Mouse (Mus musculus): Measurements from ENCODE around the gene Lrrc28. TPM values are rescaled to one million over a fixed set of nuclear protein-coding genes. Genes with fewer than 3 reads are reported as not detected.

Lrrc28 gene
- total and polyA plus RNA-seq, 3 experiments, result 9.7 to 16.0 TPM; not detected in 1

- no peaks in the 10 kb centered on the region for H3K4me1 ChIP-seq (ENCODE audit: control insufficient read depth in 1 of 2, insufficient read depth in 2 of 2, low read length in 2 of 2)
- H3K9me3 ChIP-seq (replicated peaks; ENCODE audit: insufficient read depth, low read length), result no peaks in the 10 kb centered on the region
- H3K27me3 ChIP-seq (ENCODE audit: control insufficient read depth in 1 of 2, insufficient read depth in 2 of 2, low read length in 2 of 2), result no peaks in the 10 kb centered on the region
- H3K27ac ChIP-seq (ENCODE audit: control insufficient read depth, low read depth, low read length), result no peak overlapping the region
- H3K36me3 ChIP-seq (ENCODE audit: control insufficient read depth in 1 of 2, insufficient read depth in 2 of 2, low read length in 2 of 2), result no peaks in the 10 kb centered on the region
- TF ChIP-seq TBP (IDR thresholded peaks at IDR 0.05; ENCODE audit: low read depth, low read length), result no peak
- no peak for TF ChIP-seq POLR2AphosphoS5 (IDR thresholded peaks at IDR 0.05; ENCODE audit: borderline replicate concordance, low read depth, low read length)
- TF ChIP-seq ELF1 (IDR thresholded peaks at IDR 0.05; ENCODE audit: low read depth, low read length), result no peak
- TF ChIP-seq ETS1 (IDR thresholded peaks at IDR 0.05; ENCODE audit: low read depth, low read length), result no peak
- TF ChIP-seq EP300 (IDR thresholded peaks at IDR 0.05; ENCODE audit: low read depth in 1 of 2, low read length in 2 of 2), result no peak
- no peak for TF ChIP-seq MAFK (IDR thresholded peaks at IDR 0.05; ENCODE audit: borderline replicate concordance, low read depth, low read length)
- TF ChIP-seq USF2 (IDR thresholded peaks at IDR 0.05; ENCODE audit: borderline replicate concordance in 1 of 2, insufficient read depth in 1 of 2, low read depth in 1 of 2, low read length in 2 of 2), result no peak
- no peak for TF ChIP-seq MEF2A (IDR thresholded peaks at IDR 0.05; ENCODE audit: extremely low read depth, insufficient replicate concordance, low read depth, low read length, poor library complexity, severe bottlenecking)
- no peak for TF ChIP-seq ZC3H11A (IDR thresholded peaks at IDR 0.05; ENCODE audit: low read depth, low read length)
- no peak for TF ChIP-seq USF1 (IDR thresholded peaks at IDR 0.05; ENCODE audit: low read depth, low read length)
- peak; percentile 18 for DNase-seq (ENCODE audit: low read depth, low spot score)
- H3K9ac ChIP-seq (ENCODE audit: control insufficient read depth, low read depth, low read length, poor library complexity, severe bottlenecking), result no peak overlapping the region
- H3K79me2 ChIP-seq (ENCODE audit: control insufficient read depth, insufficient read depth, low read length, poor library complexity), result no peaks in the 10 kb centered on the region
- no peak overlapping the region for H3K4me3 ChIP-seq (ENCODE audit: control insufficient read depth in 1 of 2, insufficient read depth in 1 of 2, low read depth in 2 of 2, low read length in 2 of 2)
Observed at GRCm38 (mm10) chr7:67536588-67537372, 108.3 kb downstream of the Lrrc28 start.

GRCm38 (mm10) chr7:67535941-67536340 is 109.1 kb downstream of the Lrrc28 start:
- Histone ChIP-seq H3K4me1 (ENCODE audit: control insufficient read depth in 1 of 2, insufficient read depth in 2 of 2, low read length in 2 of 2) (no peaks in the 10 kb centered on the region), H3K9me3 (replicated peaks; ENCODE audit: insufficient read depth, low read length) (no peaks in the 10 kb centered on the region), H3K27ac (ENCODE audit: control insufficient read depth, low read depth, low read length) (no peak overlapping the region), H3K36me3 (ENCODE audit: control insufficient read depth in 1 of 2, insufficient read depth in 2 of 2, low read length in 2 of 2) (no peaks in the 10 kb centered on the region), H3K79me2 (ENCODE audit: control insufficient read depth, insufficient read depth, low read length, poor library complexity) (no peaks in the 10 kb centered on the region), H3K9ac (ENCODE audit: control insufficient read depth, low read depth, low read length, poor library complexity, severe bottlenecking) (no peak overlapping the region), H3K27me3 (ENCODE audit: control insufficient read depth in 1 of 2, insufficient read depth in 2 of 2, low read length in 2 of 2) (no peaks in the 10 kb centered on the region), H3K4me3 (ENCODE audit: control insufficient read depth in 1 of 2, insufficient read depth in 1 of 2, low read depth in 2 of 2, low read length in 2 of 2) (no peak overlapping the region)
- DNase-seq (ENCODE audit: low read depth, low spot score), result no peak
- TF ChIP-seq TCF12 (IDR thresholded peaks at IDR 0.05; ENCODE audit: low read depth, low read length) (no peak), ELF1 (IDR thresholded peaks at IDR 0.05; ENCODE audit: low read depth, low read length) (no peak), POLR2AphosphoS2 (IDR thresholded peaks at IDR 0.05; ENCODE audit: low read length) (no peak), MXI1 (IDR thresholded peaks at IDR 0.05; ENCODE audit: low read depth, low read length) (no peak), NRF1 (IDR thresholded peaks at IDR 0.05; ENCODE audit: insufficient read depth, low read depth, low read length, poor library complexity, severe bottlenecking) (no peak), EP300 (IDR thresholded peaks at IDR 0.05; ENCODE audit: low read depth in 1 of 2, low read length in 2 of 2) (no peak), HCFC1 (IDR thresholded peaks at IDR 0.05; ENCODE audit: low read depth, low read length) (no peak), ETS1 (IDR thresholded peaks at IDR 0.05; ENCODE audit: low read depth, low read length) (no peak), CTCF (IDR thresholded peaks at IDR 0.05 in 2 of 3, conservative IDR thresholded peaks at IDR 0.05 in 1 of 3; ENCODE audit: control insufficient read depth in 1 of 3, insufficient read depth in 1 of 3, low read depth in 2 of 3, low read length in 3 of 3, poor library complexity in 1 of 3, severe bottlenecking in 1 of 3) (no peak), ZNF384 (IDR thresholded peaks at IDR 0.05; ENCODE audit: low read depth, low read length) (no peak), USF2 (IDR thresholded peaks at IDR 0.05; ENCODE audit: borderline replicate concordance in 1 of 2, insufficient read depth in 1 of 2, low read depth in 1 of 2, low read length in 2 of 2) (no peak), JUND (IDR thresholded peaks at IDR 0.05; ENCODE audit: low read depth, low read length) (no peak), ZMIZ1 (IDR thresholded peaks at IDR 0.05; ENCODE audit: low read depth, low read length) (no peak), RAD21 (IDR thresholded peaks at IDR 0.05; ENCODE audit: low read depth, low read length) (no peak), GATA1 (IDR thresholded peaks at IDR 0.05; ENCODE audit: low read depth, low read length) (no peak), MAZ (IDR thresholded peaks at IDR 0.05; ENCODE audit: low read depth, low read length) (no peak), TBP (IDR thresholded peaks at IDR 0.05; ENCODE audit: low read depth, low read length) (no peak)
